Mouse (Mus musculus) bone marrow macrophage, adult 2 months (primary cell): Measurements from ENCODE around the gene Trpm3. TPM values are rescaled to one million over a fixed set of nuclear protein-coding genes. Genes with fewer than 3 reads are reported as not detected.

Experiments
- H3K27ac ChIP-seq: 2 replicates; pipeline ENCODE4 v1.5.1; 2012; ENCODE audit warnings: low read depth, low read length; ENCODE audit not compliant: insufficient read depth
- H3K4me1 ChIP-seq: 2 replicates; pipeline ENCODE4 v1.6.1; 2012; ENCODE audit warnings: low read length; ENCODE audit not compliant: control insufficient read depth, insufficient read depth
- H3K4me3 ChIP-seq: 2 replicates; pipeline ENCODE4 v1.5.1; 2012; ENCODE audit warnings: mild to moderate bottlenecking, low read length, moderate library complexity; ENCODE audit not compliant: insufficient read depth
- CTCF ChIP-seq: IDR thresholded peaks from 2 replicates; pipeline ENCODE4 v1.5.1; 2012; ENCODE audit warnings: low read depth, mild to moderate bottlenecking, low read length, moderate library complexity
- POLR2A ChIP-seq: IDR thresholded peaks from 2 replicates; pipeline ENCODE4 v1.6.1; 2012; ENCODE audit warnings: mild to moderate bottlenecking, low read depth, low read length, borderline replicate concordance
- polyA plus RNA-seq: library from polyadenylated mRNA; stranded (reverse); fragments of >200 nt; gene quantifications from 2 replicates; pipeline ENCODE4 v1.2.4, GENCODE M21; 2012; ENCODE audit not compliant: missing spikeins, insufficient read depth, insufficient read length

The Trpm3 gene
- 0.13 TPM in 1 of 2 replicates, not detected in the other for polyA plus RNA-seq

DNA sequence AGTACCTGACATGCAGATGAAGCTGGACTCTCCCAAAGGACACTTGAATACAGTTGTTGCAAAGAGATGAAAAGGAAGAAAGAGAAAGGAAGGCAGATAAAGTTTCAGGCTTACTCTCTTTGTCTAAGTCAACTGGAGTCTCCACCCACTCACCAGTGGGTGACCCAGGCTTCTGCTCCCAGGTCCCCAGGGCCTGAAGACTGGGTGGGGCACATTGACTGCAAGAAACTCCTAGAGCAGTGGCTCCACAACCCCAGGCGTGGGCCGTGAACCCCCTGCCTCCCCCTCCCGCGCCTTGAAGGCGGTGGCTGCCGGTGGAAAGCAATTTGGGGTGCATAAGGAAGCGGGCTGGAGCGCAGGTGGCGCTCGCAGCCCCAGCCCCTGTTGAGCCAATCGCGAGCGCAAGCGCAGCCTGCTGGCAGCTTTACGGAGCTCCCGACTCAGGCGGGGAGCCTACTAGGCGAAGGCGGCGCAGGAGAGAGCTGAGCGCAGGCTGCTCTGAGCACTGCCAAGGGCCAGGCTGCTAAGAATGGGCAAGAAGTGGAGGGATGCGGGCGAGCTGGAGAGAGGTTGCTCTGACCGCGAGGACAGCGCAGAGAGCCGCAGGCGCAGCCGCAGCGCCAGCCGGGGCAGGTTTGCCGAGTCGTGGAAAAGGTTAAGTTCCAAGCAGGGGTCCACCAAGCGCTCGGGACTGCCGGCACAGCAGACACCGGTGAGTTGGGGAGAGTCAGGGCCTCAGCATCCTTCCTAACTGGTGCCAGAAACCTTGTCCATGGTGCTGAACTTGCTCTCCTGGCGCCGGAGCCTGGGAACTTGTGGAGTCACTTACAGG lies at the start of gene Trpm3:
Gene Trpm3, plus strand, starts transcription at position 457 of the 832 bp plus-strand sequence.
- Histone ChIP-seq H3K4me3 (no peak within 1 kb of the TSS), H3K4me1 (no peaks in the 10 kb centered on the region), H3K27ac (no peak within 1 kb of the TSS)
- TF ChIP-seq CTCF (no peak), POLR2A (no peak)

- Histone ChIP-seq H3K4me1 (no peaks in the 10 kb centered on the region), H3K4me3 (no peak overlapping the region), H3K27ac (no peak overlapping the region)
- TF ChIP-seq CTCF (no peak), POLR2A (no peak)
These were observed 38.3 kb upstream of the Trpm3 start for GRCm38 (mm10) chr19:22100582-22100981.

- H3K4me3 ChIP-seq: no peak overlapping the region
- no peaks in the 10 kb centered on the region for H3K4me1 ChIP-seq
- H3K27ac ChIP-seq: no peak overlapping the region
- TF ChIP-seq POLR2A: no peak
- TF ChIP-seq CTCF: no peak
These were observed 35.0 kb upstream of the Trpm3 start for GRCm38 (mm10) chr19:22103865-22104264.

GRCm38 (mm10) chr19:22104848-22105484 lies 33.9 kb upstream of the Trpm3 start:
- no peaks in the 10 kb centered on the region for H3K4me1 ChIP-seq
- TF ChIP-seq CTCF: no peak
- no peak for TF ChIP-seq POLR2A
- H3K27ac ChIP-seq: no peak overlapping the region
- no peak overlapping the region for H3K4me3 ChIP-seq

DNA sequence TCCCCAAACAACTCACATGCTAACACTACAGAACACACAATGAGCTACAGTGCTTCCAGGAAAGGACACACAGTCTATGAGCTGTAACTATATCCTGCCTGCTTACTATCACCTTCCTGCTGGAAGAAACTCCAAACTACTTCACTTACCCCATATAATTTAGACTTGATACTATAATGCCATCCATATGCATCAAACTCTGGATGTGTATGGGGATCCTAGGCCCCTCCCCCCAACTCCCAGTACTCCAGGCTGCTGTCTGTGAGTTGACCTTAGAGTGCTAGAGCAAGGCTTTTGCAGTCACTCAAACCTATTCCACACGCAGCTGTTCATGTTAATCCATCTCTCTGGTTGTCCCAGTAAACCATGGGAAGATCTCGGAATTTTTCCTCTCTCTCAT lies 33.2 kb upstream of the Trpm3 start:
- TF ChIP-seq POLR2A (no peak), CTCF (no peak)
- Histone ChIP-seq H3K4me3 (no peak overlapping the region), H3K27ac (no peak overlapping the region), H3K4me1 (no peaks in the 10 kb centered on the region)

GRCm38 (mm10) chr19:22108893-22109463 lies 29.9 kb upstream of the Trpm3 start:
- no peak overlapping the region for H3K27ac ChIP-seq
- H3K4me3 ChIP-seq: no peak overlapping the region
- no peak for TF ChIP-seq POLR2A
- no peak for TF ChIP-seq CTCF
- no peaks in the 10 kb centered on the region for H3K4me1 ChIP-seq

DNA sequence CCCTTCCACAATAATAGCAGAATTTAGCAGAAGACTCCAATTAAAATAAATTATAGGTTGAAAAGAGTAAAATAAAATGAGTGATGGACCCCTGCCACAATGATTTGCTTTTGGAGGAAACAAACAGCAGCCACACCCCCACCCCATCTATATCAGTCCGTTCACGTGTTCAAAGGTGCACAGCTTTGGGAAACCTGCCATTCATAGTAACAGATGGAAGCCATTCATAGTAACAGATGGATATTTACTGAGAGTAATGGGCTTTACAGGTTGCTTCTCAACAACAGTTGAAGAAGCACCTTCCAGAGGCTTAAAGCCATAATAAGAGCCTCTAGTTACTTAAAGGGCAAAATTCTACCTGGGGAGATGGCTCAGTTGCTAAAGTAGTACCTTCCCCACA lies 17.9 kb upstream of the Trpm3 start:
- H3K4me1 ChIP-seq: no peaks in the 10 kb centered on the region
- TF ChIP-seq POLR2A (no peak), CTCF (no peak)
- no peak overlapping the region for H3K27ac ChIP-seq
- no peak overlapping the region for H3K4me3 ChIP-seq

DNA sequence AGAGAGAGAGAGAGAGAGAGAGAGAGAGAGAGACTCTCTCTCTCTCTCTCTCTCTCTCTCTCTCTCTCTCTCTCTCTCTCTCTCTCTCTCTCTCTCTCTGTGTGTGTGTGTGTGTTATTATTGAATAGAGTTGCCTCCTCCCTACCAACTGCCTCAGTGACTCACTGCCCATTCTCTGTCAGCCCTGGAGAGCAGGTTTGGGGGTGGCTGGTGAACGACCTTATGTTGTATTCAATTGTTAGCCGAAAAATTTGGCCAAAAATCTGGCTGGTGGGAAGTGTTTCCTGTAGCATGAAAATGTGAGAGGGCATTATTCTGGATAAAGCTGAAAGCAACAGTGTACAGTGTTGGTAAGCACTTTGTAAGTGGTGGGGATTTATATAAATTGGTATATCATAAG lies 17.2 kb upstream of the Trpm3 start:
- TF ChIP-seq CTCF: no peak
- no peak for TF ChIP-seq POLR2A
- H3K4me1 ChIP-seq: no peaks in the 10 kb centered on the region
- H3K4me3 ChIP-seq: no peak overlapping the region
- no peak overlapping the region for H3K27ac ChIP-seq

DNA sequence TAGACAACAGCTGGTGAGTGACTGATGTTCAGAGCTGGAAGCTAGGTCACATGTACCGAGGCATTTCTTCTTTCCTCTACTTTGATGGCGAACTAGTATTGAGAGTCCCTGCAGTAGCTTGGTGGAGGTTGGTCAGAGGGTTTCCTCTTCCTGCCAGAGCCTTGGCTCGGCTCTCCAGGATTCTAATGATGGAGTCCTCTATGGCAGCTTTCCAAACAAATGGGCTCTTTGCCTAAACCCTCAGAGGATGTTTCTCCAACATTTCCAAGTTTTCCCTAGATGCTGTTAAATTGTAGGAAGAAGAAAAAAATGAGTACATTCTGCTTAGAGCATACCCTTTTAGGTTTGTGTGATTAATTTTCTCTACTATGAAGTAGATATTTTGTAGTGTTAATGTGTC lies 6.2 kb upstream of the Trpm3 start:
- Histone ChIP-seq H3K27ac (no peak overlapping the region), H3K4me1 (no peaks in the 10 kb centered on the region), H3K4me3 (no peak overlapping the region)
- no peak for TF ChIP-seq CTCF
- TF ChIP-seq POLR2A: no peak

GRCm38 (mm10) chr19:22178549-22178948 lies 39.7 kb downstream of the Trpm3 start:
- no peak overlapping the region for H3K4me3 ChIP-seq

More at GRCm38 (mm10) chr19:22178549-22178948, 39.7 kb downstream of the Trpm3 start:
- H3K4me1 ChIP-seq: no peaks in the 10 kb centered on the region
- TF ChIP-seq POLR2A (no peak), CTCF (no peak)
- H3K27ac ChIP-seq: no peak overlapping the region
